Mouse (Mus musculus): ENCODE results near the gene Guca1b. TPM values are rescaled to one million over a fixed set of nuclear protein-coding genes. Genes with fewer than 3 reads are reported as not detected.

Guca1b gene
- total RNA-seq, 2 experiments from 2014 or later, result not detected

Other genes with a start within 250 kb of the Guca1b start
- gene Mrps10, start 16.5 kb upstream of the Guca1b start, total RNA-seq (2015; ENCODE audit: low replicate concordance), result 7.6 and 8.4 TPM in 2 replicates
- gene Mrps10, start 16.5 kb upstream of the Guca1b start, total RNA-seq (2017; ENCODE audit: low replicate concordance), result 0.23 and 10.7 TPM in 2 replicates
- gene Guca1a, start 15.2 kb downstream of the Guca1b start, total RNA-seq (2015; ENCODE audit: low replicate concordance), result 2.5 TPM in 1 of 2 replicates, not detected in the other
- not detected in 2 replicates for gene Guca1a, start 15.2 kb downstream of the Guca1b start, total RNA-seq (2017; ENCODE audit: low replicate concordance)
- gene AI661453, start 51.2 kb downstream of the Guca1b start, total RNA-seq (2015; ENCODE audit: low replicate concordance), result 1.4 TPM in 1 of 2 replicates, not detected in the other
- not detected in 2 replicates for gene AI661453, start 51.2 kb downstream of the Guca1b start, total RNA-seq (2017; ENCODE audit: low replicate concordance)
- not detected in 2 replicates for gene 1700001C19Rik, start 52.0 kb downstream of the Guca1b start, total RNA-seq (2015; ENCODE audit: low replicate concordance)
- gene 1700001C19Rik, start 52.0 kb downstream of the Guca1b start, total RNA-seq (2017; ENCODE audit: low replicate concordance), result not detected in 2 replicates
- 35.6 and 71.4 TPM in 2 replicates for gene Taf8, start 116.9 kb downstream of the Guca1b start, total RNA-seq (2015; ENCODE audit: low replicate concordance)
- gene Taf8, start 116.9 kb downstream of the Guca1b start, total RNA-seq (2017; ENCODE audit: low replicate concordance), result 54.4 and 71.9 TPM in 2 replicates
- gene Ccnd3, start 119.7 kb downstream of the Guca1b start, total RNA-seq (2015; ENCODE audit: low replicate concordance), result 360 and 366 TPM in 2 replicates
- gene Ccnd3, start 119.7 kb downstream of the Guca1b start, total RNA-seq (2017; ENCODE audit: low replicate concordance), result 181 and 222 TPM in 2 replicates
- 5.9 and 8.3 TPM in 2 replicates for gene Bysl, start 226.1 kb downstream of the Guca1b start, total RNA-seq (2015; ENCODE audit: low replicate concordance)
- gene Bysl, start 226.1 kb downstream of the Guca1b start, total RNA-seq (2017; ENCODE audit: low replicate concordance), result 8.4 and 10.4 TPM in 2 replicates
- 28.1 and 37.8 TPM in 2 replicates for gene Med20, start 226.2 kb downstream of the Guca1b start, total RNA-seq (2015; ENCODE audit: low replicate concordance)
- 36.5 and 63.2 TPM in 2 replicates for gene Med20, start 226.2 kb downstream of the Guca1b start, total RNA-seq (2017; ENCODE audit: low replicate concordance)
- 11.5 and 13.8 TPM in 2 replicates for gene Gm20517, start 226.2 kb downstream of the Guca1b start, total RNA-seq (2015; ENCODE audit: low replicate concordance)
- gene Gm20517, start 226.2 kb downstream of the Guca1b start, total RNA-seq (2017; ENCODE audit: low replicate concordance), result 9.5 and 18.9 TPM in 2 replicates
- gene Usp49, start 245.3 kb downstream of the Guca1b start, total RNA-seq (2015; ENCODE audit: low replicate concordance), result 26.8 and 35.7 TPM in 2 replicates
- 29.2 and 46.3 TPM in 2 replicates for gene Usp49, start 245.3 kb downstream of the Guca1b start, total RNA-seq (2017; ENCODE audit: low replicate concordance)

Measured in erythroid progenitor cell, adult 5-6 weeks (primary cell).